Mouse (Mus musculus): ENCODE measurements at regions not wholly inside any gene's neighbourhood (a gene's known extent, or its start where the extent isn't known, plus 50 kb on each side); places are given as distances from the start of the nearest gene placed in this dataset.

DNA sequence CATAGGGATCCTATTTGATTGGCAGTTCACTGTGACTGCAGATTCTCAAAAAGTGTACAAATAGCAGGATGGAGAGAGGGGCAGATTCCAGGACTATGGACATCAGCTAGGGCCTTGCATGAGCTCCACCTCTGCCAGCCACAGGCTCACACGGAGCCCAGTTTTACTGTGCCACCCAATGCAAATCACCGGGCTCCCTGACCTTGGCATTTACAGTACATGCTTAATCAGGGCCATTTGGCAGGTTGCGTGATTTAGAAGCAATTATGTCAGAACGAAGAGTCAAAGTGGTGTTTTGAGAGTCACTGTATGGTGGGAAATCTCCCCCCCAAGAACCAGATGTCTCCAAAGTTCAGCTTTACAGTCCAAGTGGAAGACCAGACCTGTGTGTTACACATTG is 456.1 kb downstream of the Bnc2 start:
- no peak for TF ChIP-seq HCFC1 (IDR thresholded peaks at IDR 0.05; ENCODE audit: low read depth, low read length)
- no peak for TF ChIP-seq EP300 (IDR thresholded peaks at IDR 0.05; ENCODE audit: low read length)
- no peak for TF ChIP-seq MAZ (IDR thresholded peaks at IDR 0.05; ENCODE audit: low read depth, low read length)
- TF ChIP-seq NELFE (IDR thresholded peaks at IDR 0.05; ENCODE audit: low read depth, low read length), result no peak
- no peak for TF ChIP-seq ELF1 (IDR thresholded peaks at IDR 0.05; ENCODE audit: low read depth, low read length)
- no peak for TF ChIP-seq MYC (IDR thresholded peaks at IDR 0.05; ENCODE audit: low read depth, low read length)
- TF ChIP-seq POLR2A (IDR thresholded peaks at IDR 0.05; ENCODE audit: low read depth, low read length), result no peak
- no peak for TF ChIP-seq TBP (conservative IDR thresholded peaks at IDR 0.05; ENCODE audit: low read depth, low read length)
- no peak for TF ChIP-seq ZNF384 (IDR thresholded peaks at IDR 0.05; ENCODE audit: low read depth, low read length)
- no peak for TF ChIP-seq USF1 (IDR thresholded peaks at IDR 0.05; ENCODE audit: low read depth, low read length)
